Mouse (Mus musculus) ZHBTc4 (cell line): ENCODE results near the gene Cldn6.

Experiments used
- DNase-seq: peaks from one replicate; pipeline ENCODE4 v3.0.0-alpha.2; 2011; ENCODE audit warnings: low read depth, low spot score

Gene Cldn6

GRCm38 (mm10) chr17:23675127-23675526 is 3.9 kb upstream of the Cldn6 start:
- DNase-seq: no peak

DNA sequence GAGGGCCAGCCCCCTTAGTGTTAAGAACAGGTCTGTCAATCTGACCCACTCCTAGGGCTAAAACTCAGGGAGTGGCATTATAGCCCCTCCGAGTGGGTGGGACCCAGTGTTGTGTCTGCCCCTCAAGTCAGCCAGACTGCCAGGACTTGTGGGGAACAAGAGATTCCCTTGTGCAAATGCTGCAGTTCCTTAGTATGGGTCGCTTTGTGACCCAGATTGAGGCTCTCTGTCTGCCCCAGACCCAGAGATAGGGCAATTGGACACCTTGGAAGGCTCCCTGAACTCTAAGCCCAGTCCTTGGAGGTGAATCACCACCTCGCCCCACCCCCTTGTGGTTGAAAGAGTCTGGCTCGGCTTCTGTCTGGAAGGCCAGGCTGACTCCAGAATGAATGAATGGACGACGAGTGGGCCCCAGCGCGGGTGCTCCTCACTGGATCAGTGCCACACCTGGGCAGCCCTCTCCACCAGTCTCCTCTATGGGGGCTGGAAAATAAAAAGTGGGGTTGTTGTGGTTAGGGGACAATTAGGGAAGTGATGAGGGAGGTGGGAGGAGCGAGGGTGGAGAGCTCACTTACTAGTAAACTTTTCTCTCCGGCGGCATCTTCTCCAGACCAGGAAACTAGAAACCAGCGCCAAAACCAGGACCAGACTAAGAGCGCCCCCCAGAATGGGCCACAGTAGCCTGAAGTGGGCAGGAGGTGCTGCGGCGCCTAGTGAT is 3.3 kb upstream of the Cldn6 start:
- DNase-seq: peak; percentile 66

GRCm38 (mm10) chr17:23676473-23677031 is 2.5 kb upstream of the Cldn6 start:
- DNase-seq: no peak

GRCm38 (mm10) chr17:23677236-23677679 is 1.8 kb upstream of the Cldn6 start, which contains the start of gene Tnfrsf12a:
Tnfrsf12a (minus strand) TSS chr17:23677468.
- DNase-seq: peak; percentile 95

- DNase-seq: no peak
These were observed 1.3 kb downstream of the Cldn6 start for GRCm38 (mm10) chr17:23680336-23680735.

GRCm38 (mm10) chr17:23681086-23681485 is 2.0 kb downstream of the Cldn6 start:
- no peak for DNase-seq

- DNase-seq: no peak
These were observed 3.0 kb downstream of the Cldn6 start for GRCm38 (mm10) chr17:23682092-23682491.

DNA sequence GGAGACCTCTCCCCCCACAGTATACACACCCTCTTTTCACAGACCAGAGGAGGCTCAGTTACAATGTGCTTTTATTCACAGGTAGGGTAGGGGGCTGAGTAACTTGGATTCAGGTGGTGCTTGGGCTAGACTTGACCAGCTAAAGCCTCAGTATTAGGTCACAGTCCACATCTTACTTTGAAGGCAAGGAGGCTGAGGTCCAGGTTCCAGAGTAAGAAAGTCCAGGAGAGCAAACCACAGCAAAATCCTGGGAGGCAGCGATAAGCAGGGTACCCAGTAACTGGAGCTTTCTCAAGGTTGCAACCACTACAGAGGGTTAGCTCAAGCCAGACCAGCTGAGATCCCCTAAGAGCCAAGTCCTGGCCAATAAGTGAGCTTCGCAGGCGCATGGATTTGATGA is 3.5 kb downstream of the Cldn6 start:
- DNase-seq: no peak

GRCm38 (mm10) chr17:23683226-23683625 is 4.2 kb downstream of the Cldn6 start:
- no peak for DNase-seq

DNA sequence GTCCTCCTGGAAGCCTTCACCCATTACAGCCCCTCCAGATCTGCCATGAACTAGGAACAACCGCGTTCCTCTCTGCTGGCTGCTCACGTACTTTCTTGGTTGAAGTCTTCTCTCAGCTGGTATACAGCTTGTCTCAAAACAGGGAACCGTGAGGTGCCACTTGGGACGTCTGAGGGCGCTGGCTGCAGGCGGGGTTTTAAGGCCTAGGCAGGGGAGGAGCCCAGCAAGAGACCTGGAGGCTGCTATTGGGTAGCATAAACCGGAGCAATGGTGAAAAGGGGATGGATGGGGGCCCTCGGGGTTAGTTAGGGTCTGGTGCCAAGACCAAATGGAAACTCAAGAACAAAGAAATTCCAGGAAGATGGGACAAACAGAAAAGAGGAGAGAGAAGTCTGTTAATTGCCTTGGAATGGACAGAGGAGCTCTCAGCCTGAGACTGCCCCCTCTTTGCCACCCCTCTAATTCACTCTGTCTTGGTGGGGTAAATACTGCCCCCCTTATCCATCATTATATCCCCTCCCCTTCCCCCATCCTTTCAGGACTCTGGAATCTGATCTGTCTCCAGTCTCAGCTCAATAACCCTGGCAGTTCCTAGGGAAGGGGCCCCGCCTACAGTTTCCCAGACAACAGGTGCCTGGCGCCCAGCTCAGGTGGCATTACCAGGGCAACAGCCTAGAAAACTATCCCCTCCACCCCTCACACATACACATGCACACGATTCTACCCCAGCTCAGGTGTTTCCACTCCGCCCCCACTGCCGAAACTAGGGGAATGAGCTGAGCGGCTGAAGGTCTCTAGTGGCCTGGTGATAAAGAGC is 5.0 kb downstream of the Cldn6 start, which contains the start of gene Cldn9:
Gene Cldn9 (minus strand): TSS at position 171 of the 817 bp plus-strand sequence.
- DNase-seq: no peak

DNA sequence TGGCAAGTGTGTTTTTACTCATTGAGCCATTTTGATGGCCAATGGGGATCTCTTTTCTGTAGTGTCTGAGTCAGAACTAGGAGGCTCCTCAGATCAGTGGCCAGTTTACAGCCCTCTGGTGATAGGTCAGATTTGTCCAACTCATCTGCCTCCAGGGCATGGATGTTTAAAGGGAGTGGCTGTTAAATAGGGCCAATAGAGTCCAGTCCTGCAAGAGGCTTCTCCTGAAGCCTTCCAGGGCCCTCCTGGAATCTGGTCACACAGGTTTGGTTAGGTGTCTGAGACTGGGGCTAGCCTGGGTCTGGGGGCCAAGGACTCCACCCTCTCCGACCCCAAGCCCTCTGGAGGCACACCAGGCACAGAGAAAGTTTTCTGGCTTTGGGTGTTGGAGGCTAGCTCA is 15.4 kb downstream of the Cldn6 start:
- DNase-seq: no peak

DNA sequence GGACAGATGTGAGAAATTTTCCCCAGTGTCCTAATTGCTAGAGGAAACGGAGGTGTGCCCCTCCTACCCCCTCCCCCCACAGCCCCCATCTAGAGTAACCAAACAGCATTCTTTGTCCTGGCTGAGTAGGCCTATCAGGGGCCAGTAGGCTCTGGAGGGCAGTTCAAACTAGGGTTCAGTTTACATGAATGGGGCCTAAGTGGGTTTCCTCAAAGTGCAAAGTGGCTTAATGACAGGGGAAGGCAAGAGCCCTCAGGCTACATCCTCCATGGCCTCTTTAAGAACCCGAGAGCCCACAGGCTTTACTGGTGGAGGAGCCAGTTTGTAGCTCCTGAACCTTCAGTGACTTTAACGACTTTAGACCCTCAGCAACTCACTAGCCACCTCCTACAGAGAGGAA is 16.8 kb downstream of the Cldn6 start:
- DNase-seq: no peak

DNA sequence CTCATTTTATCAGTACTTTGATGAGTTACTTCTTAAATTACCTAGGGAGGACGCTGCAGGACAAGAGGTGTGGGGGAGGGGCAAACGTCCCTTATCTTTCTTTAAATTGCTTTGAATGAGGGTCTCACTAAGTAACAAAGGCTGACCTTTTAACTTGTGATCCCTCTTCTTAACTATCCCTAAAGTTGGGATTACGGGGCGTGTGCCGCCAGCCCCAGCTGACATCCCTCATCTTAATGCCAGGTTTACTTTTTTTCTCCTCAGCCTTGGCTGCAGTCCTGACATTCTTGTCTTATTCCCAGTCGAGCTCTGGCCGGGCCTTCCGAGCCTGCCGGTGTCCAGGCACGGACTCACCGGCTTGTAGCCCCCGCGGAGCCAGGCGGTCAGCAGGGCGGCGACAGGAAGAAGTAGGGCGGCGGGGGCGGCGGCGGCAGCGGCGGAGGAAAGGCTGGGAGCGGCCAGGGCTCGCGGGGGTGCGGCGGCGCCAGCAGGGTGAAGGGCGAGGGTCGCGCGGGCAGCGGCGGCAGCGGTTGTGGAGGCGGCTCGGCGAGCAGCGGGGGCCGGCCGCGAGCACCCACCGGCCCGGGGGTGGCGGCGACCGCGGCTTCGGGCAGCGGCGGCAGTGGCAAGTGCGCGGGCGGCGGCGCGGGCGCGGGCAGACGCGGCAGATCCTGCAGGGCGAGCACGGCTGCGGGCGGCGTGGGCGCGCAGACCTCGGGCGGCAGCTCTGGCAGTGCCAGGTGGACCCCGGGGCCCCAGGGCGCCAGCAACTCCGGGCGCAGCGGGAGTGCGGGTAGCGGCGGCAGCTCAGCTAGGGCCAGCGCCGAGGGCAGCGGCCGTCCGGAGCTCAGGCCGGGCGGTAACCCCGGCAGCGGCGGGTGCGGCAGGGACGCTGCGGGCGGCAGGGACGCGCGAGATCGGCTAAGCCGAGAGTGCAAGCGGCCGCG is 20.4 kb downstream of the Cldn6 start:
- DNase-seq: peak; percentile 43

GRCm38 (mm10) chr17:23700079-23700478 is 21.0 kb downstream of the Cldn6 start:
- DNase-seq: peak; percentile 95

DNA sequence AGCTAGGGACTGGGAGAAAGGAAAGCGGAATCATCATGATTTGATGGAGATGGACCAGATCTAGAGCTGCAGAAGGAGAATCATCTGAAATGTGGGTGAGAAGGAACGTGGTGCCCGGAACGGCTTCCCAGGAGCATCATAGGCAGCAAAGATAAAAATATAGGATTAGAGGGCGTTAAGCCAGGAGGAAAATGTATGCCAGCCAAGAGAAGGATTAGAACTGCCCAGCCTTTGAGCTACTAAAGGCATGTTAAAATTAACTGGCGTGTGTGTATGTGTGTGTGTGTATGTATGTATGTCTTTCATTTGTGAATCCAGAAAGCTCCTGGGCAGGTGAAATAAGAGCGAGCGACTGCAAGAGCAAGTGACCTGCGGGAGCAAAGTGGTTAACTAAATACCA is 24.3 kb downstream of the Cldn6 start:
- DNase-seq: no peak

GRCm38 (mm10) chr17:23704741-23705140 is 25.7 kb downstream of the Cldn6 start:
- DNase-seq: no peak

DNA sequence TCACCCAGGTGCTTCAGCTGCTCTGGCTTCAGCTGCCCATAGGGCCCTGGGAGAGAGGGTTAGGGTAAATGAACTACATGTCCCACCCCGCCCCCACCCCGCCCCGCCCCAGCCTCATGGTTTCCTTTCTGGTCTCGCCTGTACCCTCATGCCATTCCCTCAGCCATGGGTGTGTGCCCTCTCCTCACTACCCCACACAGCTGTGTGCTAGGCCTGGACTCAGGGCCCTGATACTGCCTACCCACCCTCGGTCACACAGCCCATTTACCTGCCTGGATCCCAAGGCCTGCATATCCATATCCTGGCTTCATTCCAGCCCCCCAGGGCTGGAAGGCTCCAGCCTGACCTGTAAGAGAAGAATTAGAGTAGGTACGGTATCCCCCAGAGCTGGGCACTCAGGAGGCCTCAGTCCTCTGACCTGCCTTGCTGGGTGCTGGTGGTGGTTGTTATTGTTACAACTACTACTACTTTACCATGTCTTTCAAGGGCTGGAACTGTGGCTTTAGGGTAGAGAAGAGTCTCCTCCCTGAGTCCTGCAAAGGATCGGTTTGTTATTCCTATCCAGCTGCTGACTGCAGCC is 26.6 kb downstream of the Cldn6 start:
- DNase-seq: no peak

GRCm38 (mm10) chr17:23706212-23706611 is 27.2 kb downstream of the Cldn6 start:
- peak; percentile 79 for DNase-seq

GRCm38 (mm10) chr17:23717003-23717402 is 38.0 kb downstream of the Cldn6 start:
- DNase-seq: peak; percentile 39

GRCm38 (mm10) chr17:23719455-23719854 is 40.4 kb downstream of the Cldn6 start:
- DNase-seq: no peak

GRCm38 (mm10) chr17:23721886-23722285 is 42.8 kb downstream of the Cldn6 start:
- no peak for DNase-seq
